8 mouse cellular contexts compared by ENCODE assay signal in genomic region chr10:77622055-77622988, GRCm38 (mm10). TPM values are rescaled to one million over a fixed set of nuclear protein-coding genes. Genes with fewer than 3 reads are reported as not detected.
DNase-seq lines count a peak whose midpoint lies in the region; ATAC-seq and TF ChIP-seq lines count a peak whose summit lies in the region.

TSS of gene Ube2g2 (plus strand) at chr10:77622275.

- WGBS in embryonic facial prominence, embryonic 10.5 days = under 1% methylated on average over 96 of the region's 96 CpGs
- under 1% methylated on average over 94 of the region's 96 CpGs for WGBS in limb, embryonic 11.5 days
- WGBS in midbrain, embryonic 13.5 days = under 1% methylated on average over 96 of the region's 96 CpGs
- WGBS in small intestine, adult 2 months = under 1% methylated on average over 96 of the region's 96 CpGs

- H3K27ac ChIP-seq in embryonic facial prominence, embryonic 10.5 days (replicated peaks) = peak within 1 kb of the TSS; percentile 95
- peak within 1 kb of the TSS; percentile 4 for H3K27ac ChIP-seq in limb, embryonic 11.5 days (replicated peaks; ENCODE audit: low read depth, low read length)
- H3K27ac ChIP-seq in midbrain, embryonic 13.5 days = peak within 1 kb of the TSS; percentile 89
- peak within 1 kb of the TSS; percentile 95 for H3K27ac ChIP-seq in small intestine, adult 2 months (ENCODE audit: insufficient read depth, low read depth, low read length)

- H3K9ac ChIP-seq in limb, embryonic 11.5 days (ENCODE audit: low read length) = peak within 1 kb of the TSS; percentile 96
- H3K9ac ChIP-seq in midbrain, embryonic 13.5 days (replicated peaks) = peak within 1 kb of the TSS; percentile 98

- peak within 1 kb of the TSS; percentile 99 for H3K4me3 ChIP-seq in embryonic facial prominence, embryonic 10.5 days
- peak within 1 kb of the TSS; percentile 99 for H3K4me3 ChIP-seq in limb, embryonic 11.5 days (ENCODE audit: low read depth, low read length)
- peak within 1 kb of the TSS; percentile 97 for H3K4me3 ChIP-seq in midbrain, embryonic 13.5 days (replicated peaks)
- peak within 1 kb of the TSS; percentile 84 for H3K4me3 ChIP-seq in small intestine, adult 2 months (ENCODE audit: low read depth, low read length)

- H3K36me3 ChIP-seq in embryonic facial prominence, embryonic 10.5 days (replicated peaks) = peaks cover 50% of the 10 kb centered on the region
- peaks cover 2% of the 10 kb centered on the region for H3K36me3 ChIP-seq in limb, embryonic 11.5 days (ENCODE audit: control insufficient read depth, insufficient read depth, low read length)
- H3K36me3 ChIP-seq in midbrain, embryonic 13.5 days = peaks cover 19% of the 10 kb centered on the region
- peaks cover 9% of the 10 kb centered on the region; the same call in 1 of the 2 replicates for H3K36me3 ChIP-seq in small intestine, adult 2 months (ENCODE audit: control insufficient read depth, insufficient read depth, low read length)

- no peak for TF ChIP-seq CTCF in small intestine, adult 2 months (IDR thresholded peaks at IDR 0.05; ENCODE audit: extremely low read depth, insufficient read length, insufficient replicate concordance, low read depth, low read length)

- DNase-seq in layer of hippocampus, adult 11-12 months (ENCODE audit: low spot score) = peak; percentile 91
- DNase-seq in layer of hippocampus, adult 9-10 months (ENCODE audit: low spot score) = no peak
- DNase-seq in embryonic facial prominence, embryonic 10.5 days (ENCODE audit: low spot score) = peak; percentile 93
- peak; percentile 87 for DNase-seq in kidney, adult 11 months
- peak; percentile 95 for DNase-seq in limb, embryonic 11.5 days (ENCODE audit: low spot score)

- H3K27me3 ChIP-seq in embryonic facial prominence, embryonic 10.5 days (replicated peaks; ENCODE audit: low read depth, poor library complexity, severe bottlenecking) = no peaks in the 10 kb centered on the region
- no peaks in the 10 kb centered on the region for H3K27me3 ChIP-seq in limb, embryonic 11.5 days (ENCODE audit: control insufficient read depth, insufficient read depth, low read length)
- no peaks in the 10 kb centered on the region for H3K27me3 ChIP-seq in midbrain, embryonic 13.5 days
- H3K27me3 ChIP-seq in small intestine, adult 2 months (ENCODE audit: control insufficient read depth, insufficient read depth, low read length) = no peaks in the 10 kb centered on the region

- H3K4me1 ChIP-seq in embryonic facial prominence, embryonic 10.5 days = peaks cover 27% of the 10 kb centered on the region
- no peaks in the 10 kb centered on the region; the same call in 1 of the 2 replicates for H3K4me1 ChIP-seq in limb, embryonic 11.5 days (ENCODE audit: control insufficient read depth, insufficient read depth, low read length)
- H3K4me1 ChIP-seq in midbrain, embryonic 13.5 days (replicated peaks) = peaks cover 41% of the 10 kb centered on the region
- H3K4me1 ChIP-seq in small intestine, adult 2 months (ENCODE audit: control insufficient read depth, insufficient read depth, insufficient read length, low read length) = peaks cover 17% of the 10 kb centered on the region; the same call in 1 of the 2 replicates

- TF ChIP-seq POLR2A in small intestine, adult 2 months (IDR thresholded peaks at IDR 0.05; ENCODE audit: low read depth, low read length) = 0 out of 2 replicates have a peak, but pooled peaks have one; percentile 57

- H3K4me2 ChIP-seq in limb, embryonic 11.5 days (ENCODE audit: low read depth, severe bottlenecking) = peak within 1 kb of the TSS; percentile 57
- peak within 1 kb of the TSS; percentile 82 for H3K4me2 ChIP-seq in midbrain, embryonic 13.5 days (replicated peaks)

- no peaks in the 10 kb centered on the region for H3K9me3 ChIP-seq in embryonic facial prominence, embryonic 10.5 days
- H3K9me3 ChIP-seq in limb, embryonic 11.5 days (ENCODE audit: control insufficient read depth, low read length) = no peaks in the 10 kb centered on the region
- H3K9me3 ChIP-seq in midbrain, embryonic 13.5 days = no peaks in the 10 kb centered on the region

- peak; percentile 85 for ATAC-seq in granulocyte monocyte progenitor cell, adult 5-6 weeks (replicated peaks; ENCODE audit: poor library complexity, severe bottlenecking)
- peak; percentile 67 for ATAC-seq in limb, embryonic 11.5 days (ENCODE audit: insufficient number of reproducible peaks, low FRiP score, low TSS enrichment, low read depth)
- ATAC-seq in midbrain, embryonic 13.5 days = peak; percentile 91

RNA-seq across cellular contexts. Expression of gene Ube2g2, which starts in this region (rescaled TPM):
- polyA plus RNA-seq in embryonic facial prominence, embryonic 10.5 days (2016; fragmentation: Nextera tagmentation; extraction: Ambion mirVana) = 98.9 and 101 TPM in 2 replicates
- 39.6 and 42.0 TPM in 2 replicates for total RNA-seq in granulocyte monocyte progenitor cell, adult 5-6 weeks (2014; fragmentation: Nextera tagmentation)
- 29.5 and 53.3 TPM in 2 replicates for total RNA-seq in granulocyte monocyte progenitor cell, adult 5-6 weeks (2017)
- 52.3 and 52.6 TPM in 2 replicates for polyA plus RNA-seq in limb, embryonic 11.5 days (2014; fragmentation: Nextera tagmentation; extraction: Ambion mirVana)
- polyA plus RNA-seq in midbrain, embryonic 13.5 days (2015; fragmentation: Nextera tagmentation; extraction: Ambion mirVana) = 89.8 and 95.5 TPM in 2 replicates
- 16.5 and 20.9 TPM in 2 replicates for polyA plus RNA-seq in small intestine, adult 2 months (2012; rRNA removed)

Comparison
In these comparisons a context has a peak if more than half of its experiments do, and no peak if none do; other contexts are left out.
1. H3K27ac ChIP-seq: peak in every context shown above with its lines; median percentile 95 in embryonic facial prominence, embryonic 10.5 days; 95 in small intestine, adult 2 months; 89 in midbrain, embryonic 13.5 days; 4 in limb, embryonic 11.5 days.